Comparison of ENCODE assay signal across 8 mouse cellular contexts in the genomic region with DNA sequence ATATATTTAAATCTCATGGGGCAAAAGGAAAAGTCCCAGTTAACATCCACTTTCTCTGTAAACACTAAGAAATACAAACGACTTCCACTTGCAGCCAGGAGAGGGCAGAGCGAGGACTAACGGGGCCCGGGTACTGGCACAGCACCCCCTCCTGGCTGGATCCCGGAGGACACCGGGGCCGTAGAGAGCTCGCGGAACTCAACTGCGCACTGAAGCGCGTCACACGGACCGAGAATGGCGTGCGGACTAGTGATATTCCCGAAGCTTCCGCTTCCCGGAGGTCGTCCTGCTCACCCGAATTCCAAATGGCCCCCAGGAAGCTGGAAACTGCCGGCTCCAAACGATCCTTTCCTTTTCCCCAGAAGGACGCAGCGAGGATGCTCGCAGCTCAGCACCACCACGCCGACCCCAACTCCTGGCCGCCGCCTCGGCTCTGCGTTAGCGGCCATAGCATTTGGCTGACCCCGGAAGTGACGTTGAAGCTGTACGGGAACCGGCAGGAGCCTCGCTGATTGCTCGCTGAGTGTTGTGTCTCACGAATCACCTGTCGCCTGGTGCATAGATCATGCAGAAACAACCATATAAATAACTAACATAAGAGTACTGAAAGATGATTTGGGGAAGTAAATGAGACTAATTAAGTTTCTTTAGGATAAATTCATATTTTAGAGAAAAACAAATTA. TPM values are rescaled to one million over a fixed set of nuclear protein-coding genes. Genes with fewer than 3 reads are reported as not detected.
A peak's percentile ranks its signal among the peaks of the same experiment; 100 is the strongest.
DNase-seq lines count a peak whose midpoint lies in the region; ATAC-seq lines count a peak whose summit lies in the region.

A gene (plus strand): TSS at position 554 of the 683 bp plus-strand sequence.

- H3K27ac ChIP-seq in hindbrain, embryonic 12.5 days, result peak within 1 kb of the TSS; percentile 90

- no peaks in the 10 kb centered on the region for H3K36me3 ChIP-seq in hindbrain, embryonic 12.5 days

- no peaks in the 10 kb centered on the region for H3K27me3 ChIP-seq in hindbrain, embryonic 12.5 days

- H3K9ac ChIP-seq in hindbrain, embryonic 12.5 days, result peak within 1 kb of the TSS; percentile 56

- WGBS in hindbrain, embryonic 12.5 days, result under 1% methylated on average over 41 of the region's 41 CpGs

- peak; percentile 97 for DNase-seq in NIH3T3 (ENCODE audit: low read depth)
- peak; percentile 97 to 98 for DNase-seq in cerebellum, postnatal 10 days
- DNase-seq in frontal cortex, postnatal 10 days (ENCODE audit: low spot score in 2 of 2), result peak; percentile 82 to 92
- peak; percentile 96 to 99 for DNase-seq in layer of hippocampus, postnatal 14 days (ENCODE audit: low spot score in 2 of 2)
- DNase-seq in lung, postnatal 14 days, result peak; percentile 97
- DNase-seq in retina, adult 2 months (ENCODE audit: low read depth, low spot score), result peak; percentile 95
- peak; percentile 88 to 93 for DNase-seq in thymus, postnatal 36 days

- H3K4me2 ChIP-seq in hindbrain, embryonic 12.5 days (replicated peaks), result peak within 1 kb of the TSS; percentile 38

- ATAC-seq in hindbrain, embryonic 12.5 days (ENCODE audit: low FRiP score), result peak; percentile 99

- no peaks in the 10 kb centered on the region for H3K9me3 ChIP-seq in hindbrain, embryonic 12.5 days (replicated peaks)

- 0 out of 2 replicates have a peak, but pooled peaks cover 2% of the 10 kb centered on the region for H3K4me1 ChIP-seq in hindbrain, embryonic 12.5 days

- H3K4me3 ChIP-seq in hindbrain, embryonic 12.5 days, result peak within 1 kb of the TSS; percentile 47

RNA-seq across cellular contexts. Expression of the gene that starts here (rescaled TPM):
- polyA plus RNA-seq in hindbrain, embryonic 12.5 days (2016; fragmentation: Nextera tagmentation; extraction: Ambion mirVana), result 103 and 104 TPM in 2 replicates
- 100 to 1,000 TPM; 153 to 156 TPM for total RNA-seq in layer of hippocampus, postnatal 14 days (2021)

Comparison
In these comparisons a context has a peak if more than half of its experiments do, and no peak if none do; other contexts are left out.
1. Peak in every context shown above with its lines: DNase-seq, ATAC-seq, H3K4me3 ChIP-seq and H3K27ac ChIP-seq.